Comparison of ENCODE assay signal across 17 mouse cellular contexts in the genomic region with DNA sequence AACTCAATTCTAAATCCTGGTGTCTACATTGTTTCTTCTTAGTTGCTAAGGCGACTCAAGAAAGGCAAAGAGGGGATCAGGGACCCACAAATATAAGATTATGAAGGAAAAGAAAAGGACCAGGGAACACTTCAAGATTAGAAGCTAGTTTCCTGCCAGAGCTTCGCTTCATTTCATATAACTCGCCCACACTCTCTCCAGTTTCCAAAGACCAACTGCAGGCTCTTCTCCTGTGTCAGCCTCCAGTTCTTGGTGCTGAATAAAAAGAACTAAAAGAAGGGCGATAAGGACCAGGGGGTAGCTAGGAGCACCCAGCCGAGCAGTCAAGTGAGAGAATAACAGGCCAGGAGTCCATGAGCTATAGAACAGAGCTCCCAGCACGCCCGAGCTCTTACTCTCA.
"Had no signal": no experiment of that assay in that cellular context is flagged by ENCODE, and none has a peak within 500 bp of the region (broad histone marks: within the 10 kb centered on the region; RNA-seq: fewer than 3 reads in every experiment).

No protein-coding gene starts in this region.

- H3K27ac ChIP-seq: limb, embryonic 15.5 days; midbrain, embryonic 10.5 days; midbrain, embryonic 15.5 days; neural tube, embryonic 13.5 days had no signal

- DNase-seq: kidney, adult 8-10 months; kidney, postnatal 36 days; layer of hippocampus, adult 9-11 months; layer of hippocampus, postnatal 36 days; lung, adult 2 months; lung, postnatal 36 days; retina, postnatal 1 day; right cerebral cortex, postnatal 14 days; spleen, adult 18-20 months; thymus, adult 18-20 months; thymus, postnatal 25 days had no signal

- H3K4me2 ChIP-seq: limb, embryonic 15.5 days; midbrain, embryonic 15.5 days; neural tube, embryonic 13.5 days had no signal

- H3K4me3 ChIP-seq: limb, embryonic 15.5 days; midbrain, embryonic 10.5 days; midbrain, embryonic 15.5 days; neural tube, embryonic 13.5 days had no signal

- H3K36me3 ChIP-seq: limb, embryonic 15.5 days; midbrain, embryonic 10.5 days; midbrain, embryonic 15.5 days; neural tube, embryonic 13.5 days had no signal

- H3K4me1 ChIP-seq: limb, embryonic 15.5 days; neural tube, embryonic 13.5 days had no signal

- H3K27me3 ChIP-seq: limb, embryonic 15.5 days; midbrain, embryonic 15.5 days; neural tube, embryonic 13.5 days had no signal

- ATAC-seq: intestine, postnatal 0 days; lung, postnatal 0 days; midbrain, embryonic 15.5 days had no signal

- H3K9ac ChIP-seq: limb, embryonic 15.5 days; midbrain, embryonic 15.5 days; neural tube, embryonic 13.5 days had no signal

- H3K9me3 ChIP-seq: limb, embryonic 15.5 days; midbrain, embryonic 10.5 days; midbrain, embryonic 15.5 days; neural tube, embryonic 13.5 days had no signal
